Mouse (Mus musculus): ENCODE measurements around the gene Ncdn. TPM values are rescaled to one million over a fixed set of nuclear protein-coding genes. Genes with fewer than 3 reads are reported as not detected.

The Ncdn gene
- polyA plus RNA-seq (2012; rRNA removed): 162 and 181 TPM in 2 replicates

DNA sequence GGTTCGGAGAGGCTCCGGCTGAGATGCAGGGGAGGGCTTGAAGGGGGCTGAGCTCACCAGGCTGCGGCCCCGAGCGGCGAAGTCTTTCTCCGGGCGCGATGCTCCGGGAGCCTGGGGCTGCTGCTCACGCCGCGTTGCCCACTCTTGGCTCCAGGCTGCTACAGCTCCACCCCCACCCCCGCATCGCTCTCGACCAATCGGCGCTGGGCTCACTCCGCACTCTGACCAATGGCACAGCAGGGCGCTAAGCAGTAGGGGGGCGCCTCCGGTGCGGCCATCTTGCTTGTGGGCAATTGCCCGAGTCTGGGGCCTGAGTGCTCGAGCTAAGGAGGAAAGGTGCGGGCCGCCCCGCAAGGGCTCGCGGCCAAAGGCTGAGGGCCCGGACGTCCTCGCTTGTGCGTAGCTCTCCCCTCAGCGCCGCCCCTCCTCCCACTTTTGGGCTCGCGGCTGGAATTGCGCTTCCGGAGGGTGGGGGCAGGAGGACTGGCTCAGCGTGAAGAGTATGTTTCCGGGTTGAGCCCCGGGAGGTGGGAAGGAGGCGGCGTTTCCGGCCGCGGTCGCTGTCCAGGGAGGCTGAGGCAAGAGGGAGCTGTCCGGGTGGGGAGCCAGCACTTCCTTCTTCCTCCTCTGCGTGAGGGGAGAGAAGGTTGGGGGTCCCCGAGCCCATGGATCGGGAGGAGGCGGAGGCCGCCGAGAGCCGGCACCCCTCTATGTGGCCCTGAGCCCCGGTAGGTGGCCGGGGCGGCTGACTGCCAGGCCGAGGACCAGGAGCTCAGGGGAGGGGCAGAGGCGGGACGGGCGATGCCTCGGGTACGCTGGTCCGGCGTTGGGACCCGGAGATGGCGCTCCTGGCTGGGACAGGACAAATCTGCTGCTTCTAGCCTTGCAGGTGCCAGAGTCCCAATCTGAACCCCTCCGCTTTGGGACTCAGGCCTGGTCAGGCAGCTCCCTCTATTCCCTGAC lies at the start of gene Ncdn, which contains the start of gene AU040320:
Ncdn (minus strand) TSS at position 171 of the 963 bp plus-strand sequence.
AU040320 (plus strand) TSS at position 277 of the 963 bp plus-strand sequence.

DNA sequence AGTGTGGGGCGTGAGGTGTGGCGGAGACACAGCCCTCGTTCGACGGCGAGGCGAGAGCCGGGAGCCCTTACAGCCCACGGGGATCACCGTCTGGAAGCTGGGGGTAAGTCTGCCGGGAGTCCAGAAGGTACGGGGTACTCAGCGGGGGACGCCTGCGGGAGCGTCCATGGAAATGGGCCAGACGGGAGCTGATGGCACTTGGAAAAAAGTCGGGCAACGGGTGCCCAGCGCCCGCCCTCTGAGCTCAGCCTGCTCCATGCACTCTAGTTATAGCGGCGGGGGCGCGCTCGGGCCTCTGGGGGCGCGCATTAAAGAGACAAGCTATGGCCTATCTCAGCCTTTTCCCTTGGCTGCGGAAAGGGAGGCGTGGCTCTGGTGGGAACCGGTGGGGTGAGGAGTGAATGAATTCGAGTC lies 17.2 kb downstream of the Ncdn start, which contains the start of gene Tfap2e:
Tfap2e (minus strand) TSS at position 240 of the 414 bp plus-strand sequence.

Other genes starting within 250 kb of the Ncdn start
- gene Ago4, start 220.0 kb downstream of the Ncdn start, polyA plus RNA-seq (2012; rRNA removed): 8.8 and 9.3 TPM in 2 replicates
- 2.4 and 3.2 TPM in 2 replicates for gene Clspn, start 196.5 kb downstream of the Ncdn start, polyA plus RNA-seq (2012; rRNA removed)
- gene 5730409E04Rik, start 143.6 kb downstream of the Ncdn start, polyA plus RNA-seq (2012; rRNA removed): 29.5 and 32.0 TPM in 2 replicates
- gene Psmb2, start 75.8 kb downstream of the Ncdn start, polyA plus RNA-seq (2012; rRNA removed): 223 and 230 TPM in 2 replicates
- 1.3 and 1.5 TPM in 2 replicates for gene Tfap2e, start 17.2 kb downstream of the Ncdn start, polyA plus RNA-seq (2012; rRNA removed)
- gene AU040320, start 106 bp upstream of the Ncdn start, polyA plus RNA-seq (2012; rRNA removed): 35.0 and 35.4 TPM in 2 replicates
- gene Zmym4, start 214.7 kb upstream of the Ncdn start, polyA plus RNA-seq (2012; rRNA removed): 32.5 and 34.2 TPM in 2 replicates

Data from central nervous system, embryonic 18 days (tissue).